Mouse (Mus musculus) heart, postnatal 0 days (tissue): ENCODE results near the gene Polr3e.

Experiments used
- CTCF ChIP-seq: IDR thresholded peaks from 2 replicates; pipeline ENCODE4 v1.5.1; 2016; ENCODE audit warnings: antibody characterized with exemption, control low read depth, low read depth
- EP300 ChIP-seq: IDR thresholded peaks from 2 replicates; pipeline ENCODE4 v1.6.1; 2016; ENCODE audit warnings: antibody characterized with exemption, low read depth

- no peak for TF ChIP-seq CTCF
- no peak for TF ChIP-seq EP300
Measured at GRCm38 (mm10) chr7:120960601-120961000, 43.1 kb downstream of the Polr3e start.
